Mouse (Mus musculus): ENCODE results near the gene Zbtb8a. TPM values are rescaled to one million over a fixed set of nuclear protein-coding genes. Genes with fewer than 3 reads are reported as not detected.

The Zbtb8a gene
- polyA plus RNA-seq, 1 experiment from 2014 or later = 17.2 TPM

GRCm38 (mm10) chr4:129394089-129394870 is 16.4 kb upstream of the Zbtb8a start:
- 21% methylated on average over 12 of the region's 12 CpGs for WGBS
- ATAC-seq (ENCODE audit: low FRiP score, low TSS enrichment) = peak; percentile 65; the same call in 1 of the 2 replicates
- Histone ChIP-seq H3K4me3 (ENCODE audit: low read length) (no peak overlapping the region), H3K9me3 (ENCODE audit: low read length) (no peaks in the 10 kb centered on the region), H3K27ac (ENCODE audit: low read length) (0 out of 2 replicates have a peak overlapping the region, but pooled peaks have one; percentile 21), H3K9ac (replicated peaks; ENCODE audit: low read length) (peak overlapping the region; percentile 8; the same call in 1 of the 2 replicates), H3K4me2 (replicated peaks; ENCODE audit: low read depth, low read length) (no peak overlapping the region), H3K4me1 (ENCODE audit: insufficient read depth, low read length) (peaks cover 8% of the 10 kb centered on the region; the same call in 1 of the 2 replicates), H3K27me3 (ENCODE audit: insufficient read depth, low read length) (no peaks in the 10 kb centered on the region), H3K36me3 (ENCODE audit: insufficient read depth, low read length) (no peaks in the 10 kb centered on the region)

GRCm38 (mm10) chr4:129390936-129391557 is 13.1 kb upstream of the Zbtb8a start:
- no peaks in the 10 kb centered on the region for H3K27me3 ChIP-seq (ENCODE audit: insufficient read depth, low read length)
- H3K4me3 ChIP-seq (ENCODE audit: low read length) = no peak overlapping the region
- peaks cover 8% of the 10 kb centered on the region; the same call in 1 of the 2 replicates for H3K4me1 ChIP-seq (ENCODE audit: insufficient read depth, low read length)
- H3K4me2 ChIP-seq (replicated peaks; ENCODE audit: low read depth, low read length) = no peak overlapping the region
- no peaks in the 10 kb centered on the region for H3K36me3 ChIP-seq (ENCODE audit: insufficient read depth, low read length)
- no peak overlapping the region for H3K27ac ChIP-seq (ENCODE audit: low read length)
- no peak for ATAC-seq (ENCODE audit: low FRiP score, low TSS enrichment)
- H3K9ac ChIP-seq (replicated peaks; ENCODE audit: low read length) = no peak overlapping the region
- H3K9me3 ChIP-seq (ENCODE audit: low read length) = no peaks in the 10 kb centered on the region
- 83% methylated on average over 7 of the region's 7 CpGs for WGBS

GRCm38 (mm10) chr4:129390216-129390743 is 12.4 kb upstream of the Zbtb8a start:
- WGBS = 84% methylated on average over 14 of the region's 14 CpGs
- H3K27me3 ChIP-seq (ENCODE audit: insufficient read depth, low read length) = no peaks in the 10 kb centered on the region
- ATAC-seq (ENCODE audit: low FRiP score, low TSS enrichment) = no peak

DNA sequence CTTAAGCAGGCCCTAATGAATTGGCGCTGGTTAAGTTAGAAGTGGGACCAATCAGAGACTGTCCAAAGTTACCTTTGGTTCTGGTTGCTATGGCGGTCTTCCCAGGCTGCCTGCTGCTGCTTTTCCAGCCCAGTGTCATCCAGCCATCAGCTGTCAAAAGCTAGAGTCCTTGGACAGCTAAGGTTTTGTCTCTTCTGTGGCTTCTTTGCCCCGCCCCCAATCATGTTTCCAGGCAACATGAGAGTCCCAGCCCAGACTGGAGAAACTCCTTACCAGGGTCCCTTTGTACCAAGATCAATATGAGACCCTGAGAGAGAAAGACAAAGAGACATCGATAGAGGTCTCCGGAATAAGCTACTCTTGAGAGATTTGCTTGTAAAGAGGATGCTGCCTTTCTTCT is 10.5 kb upstream of the Zbtb8a start:
- Histone ChIP-seq H3K4me2 (replicated peaks; ENCODE audit: low read depth, low read length) (no peak overlapping the region), H3K4me1 (ENCODE audit: insufficient read depth, low read length) (no peaks in the 10 kb centered on the region; the same call in 1 of the 2 replicates), H3K36me3 (ENCODE audit: insufficient read depth, low read length) (no peaks in the 10 kb centered on the region), H3K27me3 (ENCODE audit: insufficient read depth, low read length) (no peaks in the 10 kb centered on the region), H3K4me3 (ENCODE audit: low read length) (no peak overlapping the region), H3K27ac (ENCODE audit: low read length) (no peak overlapping the region), H3K9me3 (ENCODE audit: low read length) (no peaks in the 10 kb centered on the region), H3K9ac (replicated peaks; ENCODE audit: low read length) (no peak overlapping the region)
- 89% methylated on average over 5 of the region's 5 CpGs for WGBS
- ATAC-seq (ENCODE audit: low FRiP score, low TSS enrichment) = no peak

More at GRCm38 (mm10) chr4:129390216-129390743, 12.4 kb upstream of the Zbtb8a start:
- H3K27ac ChIP-seq (ENCODE audit: low read length) = no peak overlapping the region
- H3K9ac ChIP-seq (replicated peaks; ENCODE audit: low read length) = no peak overlapping the region
- peaks cover 8% of the 10 kb centered on the region; the same call in 1 of the 2 replicates for H3K4me1 ChIP-seq (ENCODE audit: insufficient read depth, low read length)
- H3K4me3 ChIP-seq (ENCODE audit: low read length) = no peak overlapping the region
- H3K36me3 ChIP-seq (ENCODE audit: insufficient read depth, low read length) = no peaks in the 10 kb centered on the region
- no peak overlapping the region for H3K4me2 ChIP-seq (replicated peaks; ENCODE audit: low read depth, low read length)
- no peaks in the 10 kb centered on the region for H3K9me3 ChIP-seq (ENCODE audit: low read length)

- Histone ChIP-seq H3K27me3 (ENCODE audit: insufficient read depth, low read length) (no peaks in the 10 kb centered on the region), H3K4me1 (ENCODE audit: insufficient read depth, low read length) (no peaks in the 10 kb centered on the region; the same call in 1 of the 2 replicates), H3K9me3 (ENCODE audit: low read length) (no peaks in the 10 kb centered on the region), H3K36me3 (ENCODE audit: insufficient read depth, low read length) (no peaks in the 10 kb centered on the region), H3K9ac (replicated peaks; ENCODE audit: low read length) (no peak overlapping the region), H3K27ac (ENCODE audit: low read length) (no peak overlapping the region), H3K4me3 (ENCODE audit: low read length) (no peak overlapping the region), H3K4me2 (replicated peaks; ENCODE audit: low read depth, low read length) (no peak overlapping the region)
- 54% methylated on average over 1 of the region's 2 CpGs for WGBS
- no peak for ATAC-seq (ENCODE audit: low FRiP score, low TSS enrichment)
These were observed 9.1 kb upstream of the Zbtb8a start for GRCm38 (mm10) chr4:129386989-129387388.

GRCm38 (mm10) chr4:129386269-129386946 is 8.5 kb upstream of the Zbtb8a start:
- H3K27ac ChIP-seq (ENCODE audit: low read length) = no peak overlapping the region
- no peak overlapping the region for H3K4me3 ChIP-seq (ENCODE audit: low read length)
- no peaks in the 10 kb centered on the region for H3K36me3 ChIP-seq (ENCODE audit: insufficient read depth, low read length)
- no peaks in the 10 kb centered on the region for H3K9me3 ChIP-seq (ENCODE audit: low read length)
- H3K4me2 ChIP-seq (replicated peaks; ENCODE audit: low read depth, low read length) = no peak overlapping the region
- no peak for ATAC-seq (ENCODE audit: low FRiP score, low TSS enrichment)
- H3K27me3 ChIP-seq (ENCODE audit: insufficient read depth, low read length) = no peaks in the 10 kb centered on the region
- no peaks in the 10 kb centered on the region; the same call in 1 of the 2 replicates for H3K4me1 ChIP-seq (ENCODE audit: insufficient read depth, low read length)
- WGBS = 91% methylated on average over 8 of the region's 8 CpGs
- no peak overlapping the region for H3K9ac ChIP-seq (replicated peaks; ENCODE audit: low read length)

- ATAC-seq (ENCODE audit: low FRiP score, low TSS enrichment) = no peak
- 85% methylated on average over 11 of the region's 11 CpGs for WGBS
These were observed 7.8 kb upstream of the Zbtb8a start for GRCm38 (mm10) chr4:129385685-129386084.

GRCm38 (mm10) chr4:129384440-129384839 is 6.5 kb upstream of the Zbtb8a start:
- H3K9ac ChIP-seq (replicated peaks; ENCODE audit: low read length) = no peak overlapping the region
- 0 out of 2 replicates have a peak overlapping the region, but pooled peaks have one; percentile 10 for H3K4me2 ChIP-seq (replicated peaks; ENCODE audit: low read depth, low read length)
- H3K4me1 ChIP-seq (ENCODE audit: insufficient read depth, low read length) = no peaks in the 10 kb centered on the region; the same call in 1 of the 2 replicates
- 15% methylated on average over 6 of the region's 6 CpGs for WGBS
- H3K27ac ChIP-seq (ENCODE audit: low read length) = peak overlapping the region; percentile 75
- H3K9me3 ChIP-seq (ENCODE audit: low read length) = no peaks in the 10 kb centered on the region
- ATAC-seq (ENCODE audit: low FRiP score, low TSS enrichment) = peak; percentile 90
- H3K4me3 ChIP-seq (ENCODE audit: low read length) = no peak overlapping the region
- H3K27me3 ChIP-seq (ENCODE audit: insufficient read depth, low read length) = peaks cover 3% of the 10 kb centered on the region; the same call in 1 of the 2 replicates
- H3K36me3 ChIP-seq (ENCODE audit: insufficient read depth, low read length) = no peaks in the 10 kb centered on the region

More at GRCm38 (mm10) chr4:129385685-129386084, 7.8 kb upstream of the Zbtb8a start:
- H3K9ac ChIP-seq (replicated peaks; ENCODE audit: low read length) = no peak overlapping the region
- no peaks in the 10 kb centered on the region for H3K9me3 ChIP-seq (ENCODE audit: low read length)
- no peak overlapping the region for H3K4me3 ChIP-seq (ENCODE audit: low read length)
- no peaks in the 10 kb centered on the region for H3K36me3 ChIP-seq (ENCODE audit: insufficient read depth, low read length)
- no peaks in the 10 kb centered on the region; the same call in 1 of the 2 replicates for H3K4me1 ChIP-seq (ENCODE audit: insufficient read depth, low read length)
- H3K4me2 ChIP-seq (replicated peaks; ENCODE audit: low read depth, low read length) = no peak overlapping the region
- H3K27me3 ChIP-seq (ENCODE audit: insufficient read depth, low read length) = no peaks in the 10 kb centered on the region
- H3K27ac ChIP-seq (ENCODE audit: low read length) = no peak overlapping the region

DNA sequence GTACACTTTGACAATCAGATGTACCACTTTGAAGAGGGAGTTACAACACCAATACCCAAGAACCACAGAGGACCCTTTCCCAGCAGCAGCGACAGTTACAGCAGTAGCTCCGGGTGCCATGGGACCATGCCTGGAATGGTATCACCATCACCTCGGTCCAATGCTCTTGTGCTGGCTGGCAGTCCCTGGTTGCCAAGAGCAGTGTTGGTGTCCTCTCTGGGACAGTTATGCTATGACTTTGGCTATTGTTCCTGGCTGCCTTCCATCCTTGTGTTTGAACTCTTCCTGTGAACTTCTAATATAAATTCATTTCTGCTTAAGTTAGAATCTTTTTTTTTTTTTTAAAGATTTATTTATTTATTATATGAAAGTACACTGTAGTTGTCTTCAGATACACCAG is 5.7 kb upstream of the Zbtb8a start:
- Histone ChIP-seq H3K4me1 (ENCODE audit: insufficient read depth, low read length) (no peaks in the 10 kb centered on the region; the same call in 1 of the 2 replicates), H3K36me3 (ENCODE audit: insufficient read depth, low read length) (no peaks in the 10 kb centered on the region), H3K4me3 (ENCODE audit: low read length) (no peak overlapping the region), H3K9ac (replicated peaks; ENCODE audit: low read length) (no peak overlapping the region), H3K27ac (ENCODE audit: low read length) (no peak overlapping the region), H3K4me2 (replicated peaks; ENCODE audit: low read depth, low read length) (no peak overlapping the region), H3K27me3 (ENCODE audit: insufficient read depth, low read length) (peaks cover 3% of the 10 kb centered on the region; the same call in 1 of the 2 replicates), H3K9me3 (ENCODE audit: low read length) (no peaks in the 10 kb centered on the region)
- no peak for ATAC-seq (ENCODE audit: low FRiP score, low TSS enrichment)
- WGBS = 84% methylated on average over 3 of the region's 3 CpGs

All from kidney, embryonic 16.5 days (tissue).